Mouse (Mus musculus): ENCODE measurements at regions not wholly inside any gene's neighbourhood (a gene's known extent, or its start where the extent isn't known, plus 50 kb on each side); places are given as distances from the start of the nearest gene placed in this dataset.

DNA sequence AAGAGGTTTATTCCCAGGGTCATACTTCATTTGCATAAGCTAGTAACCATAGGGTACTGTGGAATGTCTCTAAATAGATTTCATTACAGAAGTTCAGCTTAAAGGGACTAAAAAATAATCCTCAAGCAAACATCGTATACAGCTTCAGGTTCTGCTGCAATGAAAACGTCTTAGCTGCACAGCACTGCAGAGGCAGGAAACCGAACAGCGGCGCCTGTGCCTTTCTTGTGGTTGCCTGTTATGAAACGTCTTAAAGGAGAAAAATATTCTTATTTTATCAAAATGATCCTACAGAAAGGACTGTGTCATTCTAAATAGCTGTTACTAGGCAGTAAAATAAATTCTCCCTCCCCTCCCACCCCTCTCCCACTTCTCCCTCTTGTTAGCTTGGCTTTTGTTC lies 226.0 kb upstream of the Fam241a start:
- DNase-seq (ENCODE audit: low read depth), result no peak

DNA sequence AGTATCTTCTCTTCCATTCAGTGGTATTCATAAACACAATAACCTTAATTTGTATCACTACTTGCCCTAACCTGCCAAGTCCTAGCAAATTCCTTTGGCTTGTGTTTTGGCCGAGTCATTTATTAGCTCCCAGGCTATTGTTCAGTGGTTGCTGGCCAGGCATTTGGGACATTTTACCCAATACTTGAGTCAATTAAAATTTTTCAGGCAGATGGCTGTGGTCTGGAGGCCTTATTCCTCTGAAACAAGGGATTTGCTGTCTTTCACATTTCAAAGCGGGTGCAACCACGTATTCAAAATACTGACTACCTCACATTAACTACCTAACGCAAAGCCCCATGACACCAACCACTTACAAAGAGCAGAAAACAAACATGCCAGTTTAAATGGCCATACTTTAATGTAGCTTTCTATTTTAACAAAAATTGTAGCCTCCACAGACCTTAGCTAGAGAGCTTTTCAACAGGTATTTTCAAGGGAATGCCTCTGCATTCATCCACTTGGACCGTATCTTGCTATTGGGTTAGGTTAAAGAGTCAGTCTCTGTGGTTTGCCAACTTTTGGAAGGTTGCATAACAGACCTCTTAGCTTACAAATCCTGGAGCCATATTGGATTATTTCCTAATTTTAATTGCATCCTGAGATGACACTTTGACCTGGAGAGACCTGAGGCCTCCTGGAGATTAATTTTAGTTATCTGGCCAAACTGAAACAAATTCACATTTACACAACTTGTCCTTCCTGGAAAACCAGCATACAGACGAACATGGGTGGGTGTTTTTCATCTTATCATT lies 224.7 kb upstream of the Fam241a start:
- DNase-seq (ENCODE audit: low read depth), result peak; percentile 75

DNA sequence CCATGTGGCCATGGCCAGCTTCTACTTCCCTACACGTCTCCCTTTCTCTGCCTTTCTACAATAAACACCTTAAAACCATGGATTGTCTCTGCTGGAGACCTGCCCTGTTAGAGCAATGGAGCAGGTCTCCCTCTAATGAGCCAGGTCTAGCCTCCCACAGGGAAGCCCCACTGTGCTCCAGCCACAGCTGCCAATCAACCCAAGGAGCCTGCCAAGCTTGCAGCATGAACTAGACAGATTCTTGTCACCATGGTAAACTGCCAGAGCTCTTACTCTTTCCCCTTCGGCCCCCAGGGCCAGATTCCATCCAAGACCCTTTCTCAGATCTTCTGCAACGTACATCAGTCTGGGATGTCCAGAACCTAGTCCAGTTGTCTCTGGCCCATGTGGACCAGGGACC lies 217.1 kb upstream of the Fam241a start:
- no peak for DNase-seq (ENCODE audit: low read depth)

DNA sequence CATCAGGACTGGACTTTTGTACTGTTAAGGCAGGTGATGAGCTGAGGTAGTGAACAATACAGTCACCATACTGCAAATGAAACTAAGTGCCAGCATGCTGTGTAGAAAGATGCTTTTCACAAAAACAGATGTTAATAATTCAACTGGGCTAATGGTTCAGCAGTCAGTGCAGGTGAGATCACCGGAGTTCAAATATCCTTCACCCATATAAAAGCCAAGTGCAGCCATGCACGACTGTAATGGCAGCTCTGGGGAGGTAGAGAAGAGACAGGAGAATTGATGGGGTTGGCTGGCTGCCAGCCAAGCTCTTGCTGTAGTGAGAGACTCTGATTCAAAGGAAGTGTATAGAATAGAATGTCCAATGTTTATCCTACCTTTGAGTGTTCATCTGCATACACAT lies 214.3 kb upstream of the Fam241a start:
- no peak for DNase-seq (ENCODE audit: low read depth)

DNA sequence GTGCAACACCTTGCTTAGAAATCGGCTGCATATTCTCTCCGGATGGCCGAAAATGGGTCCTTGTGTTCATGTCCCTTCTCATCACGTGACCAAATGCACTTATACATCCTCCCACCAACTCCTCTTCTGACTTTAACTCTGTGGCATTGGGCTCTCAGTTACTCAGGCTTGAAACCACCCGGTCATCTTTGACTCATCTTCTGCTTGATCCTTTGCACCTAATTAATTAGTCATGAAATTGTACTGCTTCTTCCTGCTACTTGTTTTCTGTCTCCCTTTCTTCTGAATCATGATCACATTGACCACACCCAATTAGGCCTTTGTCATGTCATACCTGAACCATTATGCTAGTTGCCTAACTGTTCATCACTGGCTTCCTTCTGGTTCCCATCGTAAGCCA lies 208.4 kb upstream of the Fam241a start:
- no peak for DNase-seq (ENCODE audit: low read depth)

DNA sequence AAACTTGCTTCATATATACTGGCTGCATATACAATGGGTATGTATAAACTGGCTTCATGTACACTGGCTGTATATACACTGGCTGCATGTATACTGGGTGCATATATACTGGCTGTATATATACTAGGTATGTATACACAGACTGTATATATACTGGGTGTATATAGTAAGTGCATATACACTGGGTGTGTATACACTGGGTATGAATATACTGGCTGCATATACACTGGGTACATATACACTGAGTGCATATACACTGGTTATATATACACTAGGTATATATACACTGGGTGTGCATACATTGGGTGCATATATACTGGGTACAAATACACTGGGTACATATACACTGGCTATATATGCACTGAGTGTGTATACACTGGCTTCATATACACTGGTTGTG lies 196.9 kb upstream of the Fam241a start:
- no peak for DNase-seq (ENCODE audit: low read depth)

DNA sequence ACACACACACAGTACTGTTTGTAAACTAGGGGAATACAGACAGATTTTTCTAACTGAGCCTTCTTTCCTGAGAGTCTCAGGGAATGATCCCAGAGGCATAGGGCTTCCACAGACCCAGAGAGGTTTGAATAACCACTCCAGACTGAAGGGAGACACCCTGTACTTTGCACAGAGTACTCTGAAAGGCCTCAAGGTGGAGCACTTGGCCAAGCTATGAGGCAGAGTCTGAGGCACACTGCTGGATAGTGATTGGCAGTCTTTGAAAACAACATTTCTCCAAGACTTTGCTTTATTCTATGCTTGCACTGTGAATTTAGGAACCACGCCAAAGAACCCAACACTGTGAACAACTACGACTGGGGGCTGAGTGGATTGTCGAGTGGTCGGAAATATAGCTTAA lies 192.1 kb upstream of the Fam241a start:
- DNase-seq (ENCODE audit: low read depth), result no peak

DNA sequence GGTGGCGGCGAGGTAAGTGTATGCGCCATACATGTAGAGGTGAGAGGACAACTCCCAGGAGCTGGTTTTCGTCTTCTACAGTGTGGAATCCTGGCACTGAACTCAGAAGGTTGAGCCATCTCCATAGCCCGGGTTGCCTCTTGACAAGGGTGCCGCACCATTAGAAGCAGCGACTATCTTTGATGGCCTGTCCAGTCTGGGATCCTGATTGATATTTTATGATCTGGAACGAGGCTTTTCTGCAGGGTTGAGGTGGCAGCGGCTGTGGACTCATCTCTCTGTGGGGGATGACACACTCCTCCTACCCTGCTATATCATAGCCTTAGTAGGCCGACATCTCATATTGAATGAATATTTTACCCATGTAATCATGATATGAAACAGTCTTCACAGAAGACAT lies 191.0 kb upstream of the Fam241a start:
- no peak for DNase-seq (ENCODE audit: low read depth)

DNA sequence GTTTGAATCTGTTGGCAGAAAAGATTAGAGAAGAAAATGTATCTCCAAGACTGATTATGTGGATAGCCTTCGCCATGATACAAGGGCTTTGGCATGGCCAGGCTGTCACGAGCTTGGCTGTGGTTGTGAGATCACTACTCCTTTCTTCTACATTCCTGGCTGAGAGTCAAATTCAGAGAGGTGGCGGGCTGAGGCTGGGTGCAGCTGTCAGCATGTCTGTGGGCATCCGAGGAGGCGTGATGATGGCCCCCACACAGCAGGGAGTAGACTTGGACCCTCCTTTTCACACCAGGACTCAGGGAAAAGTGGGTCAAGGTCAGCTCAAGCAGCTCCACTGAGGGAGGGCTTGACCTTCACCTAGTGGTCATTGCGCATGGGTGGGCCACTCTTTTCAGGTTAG lies 186.3 kb upstream of the Fam241a start:
- DNase-seq (ENCODE audit: low read depth), result no peak

DNA sequence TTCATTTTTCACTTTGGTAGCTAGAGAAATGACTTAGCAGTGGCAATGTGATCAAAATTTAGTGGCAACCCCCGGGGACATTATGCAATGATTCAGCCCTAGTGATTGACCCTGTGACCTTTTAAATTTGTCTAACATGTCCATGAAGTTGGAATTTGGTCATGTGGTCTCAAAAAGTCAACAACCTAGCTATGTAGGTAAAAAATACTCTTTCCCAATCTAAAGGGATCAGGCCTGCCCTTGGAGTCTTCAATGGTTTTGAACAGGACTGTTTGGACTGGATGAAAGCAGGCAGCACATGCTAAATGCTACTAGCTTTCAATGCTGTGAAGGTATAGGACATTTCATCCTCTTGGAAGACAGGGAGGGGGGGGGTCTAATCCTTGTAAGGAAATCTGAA lies 185.3 kb upstream of the Fam241a start:
- DNase-seq (ENCODE audit: low read depth), result no peak

DNA sequence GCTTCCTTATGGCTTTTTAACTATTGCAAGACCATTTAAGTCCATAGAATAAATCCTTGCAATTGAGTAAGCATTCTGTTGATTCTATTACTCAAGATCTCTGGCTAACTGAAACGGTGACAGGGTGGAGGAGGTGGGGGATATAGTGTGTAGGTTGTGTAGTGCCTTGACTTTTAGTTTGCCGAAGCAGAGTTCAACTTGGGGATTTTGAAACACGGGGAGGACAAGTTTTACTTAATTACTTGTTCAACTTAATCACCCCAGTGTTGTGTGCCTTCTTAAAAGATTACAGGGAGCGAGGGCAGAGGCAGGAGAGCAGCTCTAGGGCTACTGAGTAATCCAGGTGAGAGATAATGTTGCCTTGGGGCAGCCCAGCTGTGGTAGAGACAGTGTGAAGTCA lies 171.7 kb upstream of the Fam241a start:
- DNase-seq (ENCODE audit: low read depth), result peak; percentile 95

DNA sequence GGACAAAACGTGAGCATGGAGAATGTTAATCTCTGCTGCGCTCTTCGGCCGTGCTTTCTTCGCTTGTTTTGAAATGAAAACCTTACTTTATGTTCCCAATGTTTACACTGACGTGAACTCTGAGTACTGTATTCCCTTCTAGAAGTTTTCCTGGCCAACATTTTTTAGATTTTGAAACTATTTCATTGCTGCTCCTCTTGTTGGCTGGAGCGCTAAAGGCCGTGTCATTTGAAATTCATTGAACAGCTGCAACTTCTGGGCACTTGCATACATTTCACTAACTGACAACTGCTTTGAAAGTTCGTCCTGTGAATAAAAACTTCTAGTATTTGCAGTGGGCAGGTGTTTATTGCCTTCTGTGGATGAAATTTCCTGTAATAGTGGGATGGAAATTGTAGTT lies 157.9 kb upstream of the Fam241a start:
- no peak for DNase-seq (ENCODE audit: low read depth)

DNA sequence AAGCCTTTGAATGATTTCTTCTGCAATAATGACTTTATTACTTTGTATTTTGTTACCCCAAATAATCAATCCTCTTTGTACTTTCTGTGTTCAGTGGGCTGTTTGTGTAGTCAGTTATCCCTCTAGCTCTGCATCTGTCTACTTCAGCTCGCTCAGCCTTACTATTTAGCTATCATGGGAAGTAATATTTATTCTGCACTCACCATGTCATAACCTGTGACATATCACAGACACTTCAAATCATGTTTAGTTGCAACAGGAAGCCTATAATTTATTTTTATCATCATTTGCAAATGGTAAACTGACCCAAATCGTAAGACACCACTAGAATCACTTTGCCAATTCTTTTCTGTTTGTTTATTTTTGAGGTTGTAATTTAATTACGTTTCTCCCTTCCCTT lies 147.6 kb upstream of the Fam241a start:
- DNase-seq (ENCODE audit: low read depth), result no peak

DNA sequence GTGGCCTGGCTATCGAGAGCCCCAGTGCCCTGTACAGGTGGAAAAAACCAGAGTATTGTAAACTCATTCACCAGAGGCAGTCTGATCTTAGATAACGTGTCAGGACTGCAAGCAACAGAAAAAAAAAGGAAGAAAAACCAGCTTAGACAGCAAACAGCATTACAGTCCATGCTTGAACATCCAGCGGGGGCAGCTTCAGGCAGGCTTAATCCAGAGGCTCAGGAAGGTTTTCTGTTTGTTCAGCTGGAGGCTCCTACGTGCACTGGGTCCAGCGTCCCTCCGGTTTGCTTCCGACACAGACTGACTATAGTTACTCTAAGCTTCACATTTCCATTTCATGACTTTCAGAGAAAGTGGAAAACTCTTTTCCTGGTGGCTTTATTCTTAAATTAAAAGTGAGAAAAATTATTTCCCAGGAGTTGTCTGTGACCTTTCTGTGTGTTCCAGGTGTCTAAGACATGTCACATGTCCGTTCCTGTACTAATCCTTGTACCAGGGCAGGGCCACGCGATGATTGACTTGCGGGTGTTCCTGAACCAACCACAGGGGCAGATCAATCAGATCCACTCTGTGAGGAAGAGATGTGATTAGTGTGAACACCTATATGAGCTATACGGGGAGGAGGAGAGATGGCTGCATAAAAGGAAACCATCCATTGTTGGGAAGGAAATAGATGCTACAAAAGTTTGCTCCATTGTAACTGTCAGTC lies 144.4 kb upstream of the Fam241a start:
- peak; percentile 75 for DNase-seq (ENCODE audit: low read depth)

DNA sequence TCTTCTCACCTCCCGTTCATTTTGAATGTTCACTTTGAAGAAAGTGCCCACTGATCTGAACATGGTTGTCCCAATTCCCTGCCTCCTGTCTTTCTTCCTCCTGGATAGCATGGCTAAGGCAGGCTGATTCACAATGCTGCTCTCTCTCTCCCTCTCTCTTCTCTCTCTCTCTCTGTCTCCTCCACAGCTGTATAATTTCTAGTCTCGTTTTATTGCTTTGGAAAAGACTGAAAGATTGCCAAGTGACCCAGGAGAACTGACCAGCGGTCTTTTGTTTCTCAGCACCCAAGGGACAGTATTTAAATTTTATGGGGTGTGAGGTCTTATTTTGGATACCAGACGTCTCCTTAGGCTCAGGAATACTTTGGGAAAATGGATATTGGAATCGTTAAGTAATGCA lies 143.1 kb upstream of the Fam241a start:
- no peak for DNase-seq (ENCODE audit: low read depth)

DNA sequence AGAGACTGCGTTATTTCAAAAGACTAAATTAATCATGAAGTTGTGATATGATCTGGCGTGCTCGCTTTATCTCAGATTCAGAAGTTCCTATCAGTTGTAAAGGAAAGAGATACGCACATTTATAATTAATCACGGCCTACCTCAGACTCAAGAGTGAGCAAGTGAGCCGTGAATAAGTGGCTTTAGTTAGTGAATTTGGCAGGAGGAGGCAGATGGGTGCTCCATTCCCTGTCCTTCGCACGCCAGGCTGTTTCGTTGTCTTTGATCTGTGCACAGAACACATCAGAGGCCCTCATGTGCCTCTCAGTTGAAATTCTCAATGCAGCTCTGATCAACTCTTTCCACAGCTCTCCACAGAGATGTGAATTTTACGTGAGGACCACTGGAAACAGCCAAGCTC lies 140.4 kb upstream of the Fam241a start:
- no peak for DNase-seq (ENCODE audit: low read depth)

DNA sequence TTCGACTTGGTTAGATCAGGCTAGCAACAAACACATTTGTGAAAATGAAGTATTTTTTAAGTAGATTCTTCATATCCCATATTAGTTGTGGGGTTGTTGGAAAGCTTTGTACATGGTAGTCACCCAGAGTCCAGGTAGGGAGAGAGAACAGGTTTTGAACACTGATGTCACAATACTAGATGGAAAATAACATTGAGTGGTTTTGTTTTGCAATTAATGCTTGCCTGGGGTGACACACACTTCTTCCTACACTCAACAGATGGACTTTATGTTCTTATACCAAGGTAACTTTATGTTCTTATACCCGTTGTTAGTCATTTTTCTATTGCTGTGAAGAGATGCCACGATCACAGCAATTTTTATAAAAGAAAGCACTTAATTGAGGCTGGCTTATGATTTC lies 134.2 kb upstream of the Fam241a start:
- peak; percentile 79 for DNase-seq (ENCODE audit: low read depth)

DNA sequence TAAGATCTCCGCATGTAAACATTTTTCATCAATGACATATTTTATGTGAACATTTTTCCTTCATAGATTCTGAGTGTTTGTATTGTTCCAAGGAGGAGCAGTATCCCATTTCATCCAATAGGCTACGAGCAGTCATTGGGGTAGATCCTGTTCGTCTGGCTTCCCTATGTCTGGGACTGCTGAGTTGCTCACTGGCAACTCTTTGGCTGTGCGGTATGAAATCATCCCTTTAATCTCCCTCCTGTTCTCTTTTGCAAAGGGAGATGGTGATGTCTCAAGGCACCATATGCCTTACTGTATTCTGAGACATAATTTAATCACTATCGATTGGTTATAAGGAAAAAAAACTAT lies 133.4 kb upstream of the Fam241a start:
- peak; percentile 56 for DNase-seq (ENCODE audit: low read depth)

DNA sequence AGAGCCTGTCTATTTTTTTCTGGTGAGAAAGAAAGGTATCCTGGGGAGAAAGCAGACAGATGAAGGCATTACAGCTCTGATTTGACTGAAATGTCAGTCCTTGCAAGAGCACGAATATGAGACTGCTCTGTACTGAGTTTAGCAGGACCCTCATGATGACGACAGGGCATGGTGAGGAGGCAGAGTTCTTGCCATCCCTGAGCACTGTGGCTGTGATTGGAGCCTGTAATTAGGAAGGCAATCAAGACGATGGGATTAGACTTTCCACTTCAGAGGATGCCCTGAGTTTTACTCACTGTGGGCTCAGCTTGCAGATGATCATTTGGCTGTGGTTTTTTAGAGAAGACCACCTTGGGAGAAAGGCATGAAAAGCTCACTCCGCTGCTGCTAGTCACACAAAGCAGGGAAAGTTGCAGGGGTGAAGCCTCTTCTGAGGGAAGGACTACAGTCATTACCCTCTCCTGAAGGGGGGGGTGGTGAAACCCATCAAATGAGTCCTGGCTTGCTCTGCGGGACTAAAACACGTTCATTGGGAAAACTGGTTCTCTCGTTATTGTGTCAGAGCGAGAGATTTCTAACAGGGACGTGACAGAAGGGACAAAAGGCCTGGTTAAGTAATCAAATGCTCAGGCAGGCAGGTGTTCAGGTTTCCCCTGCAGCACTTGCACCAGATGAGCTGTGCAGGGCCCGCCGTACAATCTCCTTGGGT lies 132.9 kb upstream of the Fam241a start:
- peak; percentile 95 for DNase-seq (ENCODE audit: low read depth)

DNA sequence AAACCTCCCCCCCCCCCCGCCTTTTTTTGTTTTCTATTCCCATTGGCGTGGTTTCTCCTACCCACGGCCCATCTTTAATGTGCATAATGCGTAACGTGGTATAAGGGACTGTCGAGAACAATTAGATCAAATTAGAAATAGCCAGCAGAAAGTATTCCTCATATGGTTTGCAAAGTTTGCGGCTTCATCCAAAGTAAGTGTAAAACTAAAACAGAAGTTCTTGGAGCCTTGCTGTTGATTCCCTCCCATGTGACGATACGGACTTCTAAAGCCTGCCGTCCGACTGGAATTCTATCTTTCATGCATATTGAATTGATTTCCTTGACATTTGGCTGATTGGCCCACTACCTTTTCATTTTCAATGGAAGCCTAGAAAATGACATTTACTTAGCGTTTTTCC lies 128.7 kb upstream of the Fam241a start:
- no peak for DNase-seq (ENCODE audit: low read depth)

DNA sequence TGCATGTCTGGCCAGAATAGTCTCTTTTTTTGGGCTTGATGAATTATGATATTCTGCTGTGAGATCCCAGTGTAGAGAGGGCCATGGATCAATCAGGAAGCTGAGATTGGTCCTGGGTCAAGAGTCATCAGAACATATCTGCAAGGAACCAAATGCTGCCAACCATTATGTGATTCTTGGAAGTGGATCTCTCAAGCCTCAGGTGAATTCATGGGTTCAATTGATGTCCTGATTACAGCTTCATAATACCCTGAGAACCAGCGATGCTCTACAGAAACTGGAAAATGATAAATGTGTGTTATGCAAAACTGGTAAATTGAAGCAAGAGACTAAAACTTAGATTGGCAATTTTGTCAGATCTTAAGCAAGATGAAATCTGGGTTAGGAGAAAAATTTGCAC lies 118.8 kb upstream of the Fam241a start:
- DNase-seq (ENCODE audit: low read depth), result peak; percentile 71

DNA sequence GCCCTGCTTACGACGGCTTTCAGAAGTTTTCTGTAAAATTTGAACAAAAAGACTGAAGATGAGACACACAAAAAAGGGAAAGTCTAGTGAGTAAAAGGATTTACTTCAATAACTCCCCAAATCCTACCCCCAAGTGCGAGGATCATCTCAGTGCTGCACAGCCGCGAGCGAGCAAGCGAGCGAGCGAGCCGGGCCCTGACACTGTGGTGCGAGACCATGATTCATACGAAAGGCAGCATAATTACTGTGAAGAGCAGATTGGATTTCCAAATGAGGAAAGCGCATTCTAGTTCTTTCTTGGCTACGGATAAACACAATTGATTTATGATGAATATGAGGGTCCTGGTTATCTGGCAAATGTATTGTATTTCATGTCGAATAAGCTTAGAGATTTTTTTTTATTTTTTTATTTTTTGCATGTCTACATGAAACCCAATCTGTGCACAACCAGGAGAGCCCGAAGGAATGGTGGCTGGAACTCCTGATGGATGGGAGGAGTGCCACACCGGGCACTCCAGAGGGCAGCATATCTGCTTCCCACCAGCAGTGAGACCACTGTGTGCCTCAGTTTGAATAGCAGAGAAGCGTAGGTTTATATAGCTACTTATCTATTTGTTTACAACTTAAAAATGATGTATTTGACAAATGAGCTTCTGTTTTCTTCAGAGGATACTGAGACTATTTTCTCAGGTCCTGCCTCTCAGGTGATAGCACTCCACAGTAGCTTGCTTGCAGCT lies 106.9 kb upstream of the Fam241a start:
- DNase-seq (ENCODE audit: low read depth), result no peak
